Mouse (Mus musculus): ENCODE measurements around the gene Col20a1. TPM values are rescaled to one million over a fixed set of nuclear protein-coding genes. Genes with fewer than 3 reads are reported as not detected.

Gene Col20a1
- total RNA-seq (2014; rRNA removed; ENCODE audit: low replicate concordance) (0.15 and 2.0 TPM in 2 replicates), polyA plus RNA-seq (2015; fragmentation: Nextera tagmentation; extraction: Ambion mirVana) (0.05 TPM in 2 replicates)

GRCm38 (mm10) chr2:180986449-180986848 is at the start of gene Col20a1:
Col20a1 (plus strand) TSS chr2:180986535.
- Histone ChIP-seq H3K4me1 (ENCODE audit: control insufficient read depth, insufficient read depth) (no peaks in the 10 kb centered on the region), H3K4me2 (ENCODE audit: low read depth, low read length) (no peak within 1 kb of the TSS), H3K9me3 (replicated peaks; ENCODE audit: control insufficient read depth, low read length) (no peaks in the 10 kb centered on the region), H3K36me3 (replicated peaks; ENCODE audit: control insufficient read depth, insufficient read depth, low read length) (peaks cover 18% of the 10 kb centered on the region), H3K27ac (ENCODE audit: low read depth) (no peak within 1 kb of the TSS), H3K27me3 (ENCODE audit: control insufficient read depth, insufficient read depth, low read length) (no peaks in the 10 kb centered on the region), H3K9ac (replicated peaks; ENCODE audit: low read depth, low read length) (no peak within 1 kb of the TSS), H3K4me3 (ENCODE audit: low read depth, low read length) (no peak within 1 kb of the TSS)
- no peak for TF ChIP-seq EP300 (IDR thresholded peaks at IDR 0.05; ENCODE audit: low read depth)
- TF ChIP-seq CTCF (IDR thresholded peaks at IDR 0.05; ENCODE audit: low read depth): no peak
- ATAC-seq (ENCODE audit: insufficient read depth, low read depth): no peak
- DNase-seq (ENCODE audit: low spot score): no peak
- WGBS: 55% methylated on average over 2 of the region's 2 CpGs

- peaks cover 10% of the 10 kb centered on the region; the same call in 1 of the 2 replicates for H3K4me1 ChIP-seq (ENCODE audit: control insufficient read depth, insufficient read depth)
- no peaks in the 10 kb centered on the region for H3K27me3 ChIP-seq (ENCODE audit: control insufficient read depth, insufficient read depth, low read length)
- no peak overlapping the region for H3K4me3 ChIP-seq (ENCODE audit: low read depth, low read length)
- H3K4me2 ChIP-seq (ENCODE audit: low read depth, low read length): no peak overlapping the region
- DNase-seq (ENCODE audit: low spot score) (no peak), ATAC-seq (ENCODE audit: insufficient read depth, low read depth) (no peak)
- no peaks in the 10 kb centered on the region for H3K9me3 ChIP-seq (replicated peaks; ENCODE audit: control insufficient read depth, low read length)
- TF ChIP-seq EP300 (IDR thresholded peaks at IDR 0.05; ENCODE audit: low read depth): no peak
- TF ChIP-seq CTCF (IDR thresholded peaks at IDR 0.05; ENCODE audit: low read depth): no peak
- no peak overlapping the region for H3K9ac ChIP-seq (replicated peaks; ENCODE audit: low read depth, low read length)
- no peak overlapping the region for H3K27ac ChIP-seq (ENCODE audit: low read depth)
- no peaks in the 10 kb centered on the region for H3K36me3 ChIP-seq (replicated peaks; ENCODE audit: control insufficient read depth, insufficient read depth, low read length)
Measured at GRCm38 (mm10) chr2:180940187-180940586, 46.1 kb upstream of the Col20a1 start.

- TF ChIP-seq CTCF (IDR thresholded peaks at IDR 0.05; ENCODE audit: low read depth) (no peak), EP300 (IDR thresholded peaks at IDR 0.05; ENCODE audit: low read depth) (no peak)
- no peak overlapping the region for H3K9ac ChIP-seq (replicated peaks; ENCODE audit: low read depth, low read length)
- DNase-seq (ENCODE audit: low spot score) (peak; percentile 68), ATAC-seq (ENCODE audit: insufficient read depth, low read depth) (peak; percentile 81)
- H3K27ac ChIP-seq (ENCODE audit: low read depth): peak overlapping the region; percentile 62
- H3K9me3 ChIP-seq (replicated peaks; ENCODE audit: control insufficient read depth, low read length): no peaks in the 10 kb centered on the region
- no peak overlapping the region for H3K4me3 ChIP-seq (ENCODE audit: low read depth, low read length)
- no peak overlapping the region for H3K4me2 ChIP-seq (ENCODE audit: low read depth, low read length)
- H3K36me3 ChIP-seq (replicated peaks; ENCODE audit: control insufficient read depth, insufficient read depth, low read length): no peaks in the 10 kb centered on the region
- H3K27me3 ChIP-seq (ENCODE audit: control insufficient read depth, insufficient read depth, low read length): no peaks in the 10 kb centered on the region
- H3K4me1 ChIP-seq (ENCODE audit: control insufficient read depth, insufficient read depth): peaks cover 10% of the 10 kb centered on the region; the same call in 1 of the 2 replicates
Measured at GRCm38 (mm10) chr2:180941869-180942268, 44.5 kb upstream of the Col20a1 start.

- 0 out of 2 replicates have a peak, but pooled peaks cover 4% of the 10 kb centered on the region for H3K27me3 ChIP-seq (ENCODE audit: control insufficient read depth, insufficient read depth, low read length)
- TF ChIP-seq EP300 (IDR thresholded peaks at IDR 0.05; ENCODE audit: low read depth) (no peak), CTCF (IDR thresholded peaks at IDR 0.05; ENCODE audit: low read depth) (no peak)
- H3K27ac ChIP-seq (ENCODE audit: low read depth): no peak overlapping the region
- no peak overlapping the region for H3K4me3 ChIP-seq (ENCODE audit: low read depth, low read length)
- WGBS: 55% methylated on average over 1 of the region's 1 CpGs
- no peaks in the 10 kb centered on the region for H3K36me3 ChIP-seq (replicated peaks; ENCODE audit: control insufficient read depth, insufficient read depth, low read length)
- H3K4me1 ChIP-seq (ENCODE audit: control insufficient read depth, insufficient read depth): no peaks in the 10 kb centered on the region; the same call in none of the 2 replicates
- no peak for DNase-seq (ENCODE audit: low spot score)
- H3K9me3 ChIP-seq (replicated peaks; ENCODE audit: control insufficient read depth, low read length): no peaks in the 10 kb centered on the region
- ATAC-seq (ENCODE audit: insufficient read depth, low read depth): no peak
- H3K9ac ChIP-seq (replicated peaks; ENCODE audit: low read depth, low read length): no peak overlapping the region
- H3K4me2 ChIP-seq (ENCODE audit: low read depth, low read length): no peak overlapping the region
Measured at GRCm38 (mm10) chr2:180949947-180950346, 36.4 kb upstream of the Col20a1 start.

GRCm38 (mm10) chr2:180952731-180953171 is 33.6 kb upstream of the Col20a1 start:
- peak overlapping the region; percentile 88 for H3K4me2 ChIP-seq (ENCODE audit: low read depth, low read length)
- DNase-seq (ENCODE audit: low spot score) (no peak), ATAC-seq (ENCODE audit: insufficient read depth, low read depth) (no peak)
- no peak for TF ChIP-seq EP300 (IDR thresholded peaks at IDR 0.05; ENCODE audit: low read depth)
- TF ChIP-seq CTCF (IDR thresholded peaks at IDR 0.05; ENCODE audit: low read depth): no peak
- no peaks in the 10 kb centered on the region for H3K36me3 ChIP-seq (replicated peaks; ENCODE audit: control insufficient read depth, insufficient read depth, low read length)
- H3K27ac ChIP-seq (ENCODE audit: low read depth): no peak overlapping the region
- no peak overlapping the region for H3K9ac ChIP-seq (replicated peaks; ENCODE audit: low read depth, low read length)
- H3K9me3 ChIP-seq (replicated peaks; ENCODE audit: control insufficient read depth, low read length): no peaks in the 10 kb centered on the region
- H3K4me1 ChIP-seq (ENCODE audit: control insufficient read depth, insufficient read depth): no peaks in the 10 kb centered on the region; the same call in none of the 2 replicates
- H3K27me3 ChIP-seq (ENCODE audit: control insufficient read depth, insufficient read depth, low read length): peaks cover 10% of the 10 kb centered on the region
- 31% methylated on average over 8 of the region's 9 CpGs for WGBS
- H3K4me3 ChIP-seq (ENCODE audit: low read depth, low read length): no peak overlapping the region

GRCm38 (mm10) chr2:180953638-180954037 is 32.7 kb upstream of the Col20a1 start:
- Histone ChIP-seq H3K4me3 (ENCODE audit: low read depth, low read length) (peak overlapping the region; percentile 53; the same call in 1 of the 2 replicates), H3K27me3 (ENCODE audit: control insufficient read depth, insufficient read depth, low read length) (peaks cover 10% of the 10 kb centered on the region), H3K4me2 (ENCODE audit: low read depth, low read length) (peak overlapping the region; percentile 88), H3K4me1 (ENCODE audit: control insufficient read depth, insufficient read depth) (no peaks in the 10 kb centered on the region; the same call in none of the 2 replicates), H3K36me3 (replicated peaks; ENCODE audit: control insufficient read depth, insufficient read depth, low read length) (no peaks in the 10 kb centered on the region), H3K9me3 (replicated peaks; ENCODE audit: control insufficient read depth, low read length) (no peaks in the 10 kb centered on the region), H3K9ac (replicated peaks; ENCODE audit: low read depth, low read length) (no peak overlapping the region), H3K27ac (ENCODE audit: low read depth) (no peak overlapping the region)
- ATAC-seq (ENCODE audit: insufficient read depth, low read depth): no peak
- DNase-seq (ENCODE audit: low spot score): no peak
- TF ChIP-seq CTCF (IDR thresholded peaks at IDR 0.05; ENCODE audit: low read depth) (no peak), EP300 (IDR thresholded peaks at IDR 0.05; ENCODE audit: low read depth) (no peak)
- WGBS: 45% methylated on average over 2 of the region's 2 CpGs
